Mouse (Mus musculus) hindbrain, embryonic 13.5 days (tissue): Measurements from ENCODE around the gene Sestd1. TPM values are rescaled to one million over a fixed set of nuclear protein-coding genes. Genes with fewer than 3 reads are reported as not detected.

Source experiments
- ATAC-seq: fragments of 200-750 bp; cut with Nextera tagmentation; 2 replicates; pipeline ENCODE4 v1.8.0; 2017; ENCODE audit warnings: moderate TSS enrichment; ENCODE audit not compliant: low FRiP score
- H3K27ac ChIP-seq: fragments of 300-500 bp; sonication (generic); 2 replicates; pipeline ENCODE4 v1.5.1; 2015; ENCODE audit warnings: inconsistent platforms, mild to moderate bottlenecking, moderate library complexity
- H3K27me3 ChIP-seq: fragments of 300-500 bp; sonication (generic); 2 replicates; pipeline ENCODE4 v1.6.1; 2015; ENCODE audit warnings: mild to moderate bottlenecking, inconsistent platforms
- H3K36me3 ChIP-seq: fragments of 300-500 bp; sonication (generic); 2 replicates; pipeline ENCODE4 v1.6.1; 2015; ENCODE audit warnings: mild to moderate bottlenecking, inconsistent platforms
- H3K4me1 ChIP-seq: fragments of 300-500 bp; sonication (generic); replicated peaks from 2 replicates; pipeline ENCODE4 v1.6.1; 2015; ENCODE audit warnings: inconsistent platforms
- H3K4me2 ChIP-seq: fragments of 300-500 bp; sonication (generic); 2 replicates; pipeline ENCODE4 v1.6.1; 2015; ENCODE audit warnings: inconsistent platforms, mild to moderate bottlenecking, moderate library complexity
- H3K4me3 ChIP-seq: fragments of 300-500 bp; sonication (generic); 2 replicates; pipeline ENCODE4 v1.5.1; 2015; ENCODE audit warnings: mild to moderate bottlenecking, inconsistent platforms
- H3K9ac ChIP-seq: fragments of 300-500 bp; sonication (generic); 2 replicates; pipeline ENCODE4 v1.6.1; 2015; ENCODE audit warnings: mild to moderate bottlenecking, inconsistent platforms
- H3K9me3 ChIP-seq: fragments of 300-500 bp; sonication (generic); 2 replicates; pipeline ENCODE4 v1.6.1; 2016; ENCODE audit warnings: inconsistent platforms
- WGBS: fragments of 180-500 bp; shearing (Covaris S2); methylation state at CpG from one replicate; pipeline ENCODE4 v1.1.7; 2015; 5-methylcytosine and 5-hydroxymethylcytosine counted together
- polyA plus RNA-seq: library from polyadenylated mRNA; unstranded; fragments of >200 nt; fragmentation: Nextera tagmentation; extraction: Ambion mirVana; gene quantifications from 2 replicates; pipeline ENCODE4 v1.2.1, GENCODE M21; 2015

Sestd1 gene
- polyA plus RNA-seq, 1 experiment from 2014 or later = 27.8 TPM

DNA sequence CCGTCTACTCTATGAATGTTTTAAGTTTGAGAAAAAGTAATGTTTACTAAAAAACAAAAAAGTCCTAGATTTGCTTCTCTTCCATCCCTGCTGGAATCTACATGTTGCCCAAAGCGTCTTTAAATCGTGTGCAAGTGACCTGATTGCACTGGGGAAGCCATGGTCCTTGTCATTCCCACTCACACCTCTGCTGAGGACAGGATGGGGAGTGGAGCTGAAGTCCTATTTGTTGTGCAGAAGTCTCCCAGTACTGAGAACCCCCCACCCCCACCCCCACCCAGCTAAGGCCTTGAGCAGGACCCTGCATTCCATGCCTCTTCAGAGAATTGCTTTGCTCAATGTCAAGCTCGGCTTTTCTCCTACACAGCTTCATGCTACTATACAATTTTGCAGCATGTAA is 111.2 kb downstream of the Sestd1 start:
- H3K27me3 ChIP-seq = 0 out of 2 replicates have a peak, but pooled peaks cover 4% of the 10 kb centered on the region
- ATAC-seq = no peak
- H3K27ac ChIP-seq = no peak overlapping the region
- H3K9ac ChIP-seq = no peak overlapping the region
- no peaks in the 10 kb centered on the region for H3K9me3 ChIP-seq
- no peak overlapping the region for H3K4me3 ChIP-seq
- peaks cover 37% of the 10 kb centered on the region for H3K4me1 ChIP-seq
- H3K4me2 ChIP-seq = no peak overlapping the region
- WGBS = 88% methylated on average over 4 of the region's 4 CpGs
- H3K36me3 ChIP-seq = no peaks in the 10 kb centered on the region

GRCm38 (mm10) chr2:77168781-77169180 is 111.6 kb downstream of the Sestd1 start:
- Histone ChIP-seq H3K4me2 (no peak overlapping the region), H3K9ac (no peak overlapping the region), H3K4me3 (no peak overlapping the region), H3K27me3 (0 out of 2 replicates have a peak, but pooled peaks cover 4% of the 10 kb centered on the region), H3K9me3 (no peaks in the 10 kb centered on the region), H3K36me3 (no peaks in the 10 kb centered on the region), H3K27ac (no peak overlapping the region), H3K4me1 (peaks cover 32% of the 10 kb centered on the region)
- 93% methylated on average over 7 of the region's 7 CpGs for WGBS
- no peak for ATAC-seq

- H3K9ac ChIP-seq = no peak overlapping the region
- 87% methylated on average over 13 of the region's 13 CpGs for WGBS
- H3K9me3 ChIP-seq = no peaks in the 10 kb centered on the region
- no peak overlapping the region for H3K27ac ChIP-seq
- ATAC-seq = no peak
- H3K4me2 ChIP-seq = no peak overlapping the region
- H3K4me1 ChIP-seq = peaks cover 28% of the 10 kb centered on the region
- H3K36me3 ChIP-seq = no peaks in the 10 kb centered on the region
- H3K27me3 ChIP-seq = 0 out of 2 replicates have a peak, but pooled peaks cover 4% of the 10 kb centered on the region
- H3K4me3 ChIP-seq = no peak overlapping the region
These were observed 112.2 kb downstream of the Sestd1 start for GRCm38 (mm10) chr2:77168081-77168685.

DNA sequence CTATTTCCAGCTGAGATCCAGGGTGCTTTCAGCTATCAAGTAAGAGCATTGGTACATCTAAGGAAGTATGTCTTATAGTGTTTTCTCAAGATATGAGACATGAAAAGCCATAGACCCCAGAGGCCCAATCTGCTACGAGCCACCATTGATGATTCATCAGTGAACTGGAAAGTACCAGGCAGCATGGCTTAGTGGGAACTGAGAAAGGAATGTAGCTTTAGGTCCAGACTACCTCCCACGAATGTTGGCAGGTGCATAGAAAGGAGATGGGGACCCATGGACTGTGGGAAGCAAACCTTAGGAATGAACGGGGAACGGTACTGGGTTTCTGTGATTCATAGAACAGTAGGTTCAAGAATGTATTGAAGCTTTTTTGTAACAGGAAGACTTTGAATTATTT is 114.0 kb downstream of the Sestd1 start:
- Histone ChIP-seq H3K4me3 (no peak overlapping the region), H3K4me2 (no peak overlapping the region), H3K9ac (no peak overlapping the region), H3K9me3 (no peaks in the 10 kb centered on the region), H3K36me3 (no peaks in the 10 kb centered on the region), H3K4me1 (peaks cover 17% of the 10 kb centered on the region), H3K27me3 (0 out of 2 replicates have a peak, but pooled peaks cover 4% of the 10 kb centered on the region), H3K27ac (no peak overlapping the region)
- ATAC-seq = no peak
- WGBS = 85% methylated on average over 4 of the region's 4 CpGs

DNA sequence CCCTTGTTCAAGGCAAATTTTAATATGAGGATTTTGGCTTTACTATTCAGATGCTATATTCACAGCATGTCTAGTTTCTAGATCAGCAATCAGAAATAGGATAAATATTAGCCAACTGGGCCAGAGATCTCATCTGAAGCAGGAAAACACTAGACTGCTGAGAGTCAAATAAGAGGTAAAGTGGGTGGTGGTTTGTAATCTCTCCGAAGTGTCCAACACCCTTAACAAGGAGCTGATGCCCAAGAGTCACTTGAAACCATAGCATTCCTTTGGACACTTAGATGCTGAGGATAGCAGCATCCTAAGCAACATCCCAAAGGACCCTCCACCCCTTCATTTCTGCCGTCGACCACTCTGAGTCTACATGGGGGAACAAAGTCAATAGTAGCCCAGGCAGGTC is 115.7 kb downstream of the Sestd1 start:
- no peaks in the 10 kb centered on the region for H3K9me3 ChIP-seq
- ATAC-seq = no peak
- H3K9ac ChIP-seq = no peak overlapping the region
- 86% methylated on average over 3 of the region's 3 CpGs for WGBS
- H3K4me2 ChIP-seq = no peak overlapping the region
- no peak overlapping the region for H3K27ac ChIP-seq
- H3K36me3 ChIP-seq = no peaks in the 10 kb centered on the region
- 0 out of 2 replicates have a peak, but pooled peaks cover 4% of the 10 kb centered on the region for H3K27me3 ChIP-seq
- peaks cover under 1% of the 10 kb centered on the region for H3K4me1 ChIP-seq
- H3K4me3 ChIP-seq = no peak overlapping the region

DNA sequence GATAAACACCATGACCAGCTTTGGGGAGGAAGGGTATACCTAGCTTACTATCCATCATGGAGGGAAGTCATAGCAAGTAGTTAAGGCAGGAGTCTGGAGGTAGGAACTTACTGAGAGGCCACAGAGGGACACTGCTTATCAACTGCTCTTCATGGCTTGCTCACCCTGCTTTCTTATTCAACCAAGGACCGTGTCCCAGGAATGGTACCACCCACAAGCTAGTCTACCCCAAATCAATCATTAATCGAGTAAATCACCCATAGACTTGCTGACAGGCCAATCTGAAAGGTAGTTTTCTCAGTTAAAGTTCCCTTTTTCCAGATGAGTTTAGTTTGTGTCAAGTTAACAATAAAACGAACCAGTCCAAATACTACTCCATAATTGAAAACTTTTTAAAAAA is 117.0 kb downstream of the Sestd1 start:
- no peaks in the 10 kb centered on the region for H3K4me1 ChIP-seq
- WGBS = 83% methylated on average over 3 of the region's 3 CpGs
- no peak overlapping the region for H3K9ac ChIP-seq
- no peak overlapping the region for H3K4me3 ChIP-seq
- no peaks in the 10 kb centered on the region for H3K9me3 ChIP-seq
- H3K27me3 ChIP-seq = no peaks in the 10 kb centered on the region
- ATAC-seq = no peak
- H3K4me2 ChIP-seq = no peak overlapping the region
- no peak overlapping the region for H3K27ac ChIP-seq
- H3K36me3 ChIP-seq = no peaks in the 10 kb centered on the region

DNA sequence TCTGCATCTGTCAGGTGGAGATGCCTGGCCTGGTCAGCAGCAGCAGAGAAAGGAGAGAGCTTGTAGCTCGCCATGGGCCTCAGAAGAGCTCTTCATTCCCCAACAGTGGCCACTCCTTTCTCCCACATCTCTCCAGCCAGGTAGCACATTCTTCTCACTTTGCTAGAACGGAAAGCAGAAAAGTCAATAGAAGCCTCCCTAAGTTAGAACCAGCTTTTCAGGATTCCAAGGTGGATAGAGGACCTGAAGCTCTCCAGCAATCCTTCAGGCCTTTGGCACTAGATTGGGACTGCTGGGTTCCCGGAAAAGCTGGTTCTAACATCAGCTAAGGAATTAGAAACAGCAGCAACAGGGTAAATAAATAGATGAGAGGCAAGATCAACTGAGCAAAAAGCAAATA is 118.3 kb downstream of the Sestd1 start:
- Histone ChIP-seq H3K9ac (no peak overlapping the region), H3K27ac (no peak overlapping the region), H3K4me2 (no peak overlapping the region), H3K27me3 (no peaks in the 10 kb centered on the region), H3K4me1 (no peaks in the 10 kb centered on the region), H3K36me3 (no peaks in the 10 kb centered on the region), H3K9me3 (no peaks in the 10 kb centered on the region), H3K4me3 (no peak overlapping the region)
- WGBS = 95% methylated on average over 3 of the region's 3 CpGs
- no peak for ATAC-seq

DNA sequence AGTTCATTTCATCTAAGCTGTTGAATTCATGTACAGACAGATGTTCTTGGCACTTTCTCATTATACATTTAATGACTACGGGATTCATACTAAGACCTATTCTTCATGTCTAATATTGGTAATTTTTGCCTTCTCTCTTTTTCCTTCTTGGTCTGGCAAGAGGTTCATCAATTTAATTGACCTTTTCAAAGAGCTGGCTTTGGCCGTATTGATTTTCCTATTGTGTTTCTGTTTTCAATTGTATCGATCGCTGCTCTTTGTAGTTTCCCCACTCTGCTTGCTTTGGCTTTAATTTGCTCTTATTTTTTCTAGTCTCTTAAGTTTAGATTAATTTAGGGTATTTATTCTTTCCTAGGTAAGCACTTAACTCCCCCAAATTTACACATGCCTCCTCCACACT is 122.8 kb downstream of the Sestd1 start:
- H3K36me3 ChIP-seq = no peaks in the 10 kb centered on the region
- H3K4me3 ChIP-seq = no peak overlapping the region
- no peaks in the 10 kb centered on the region for H3K27me3 ChIP-seq
- no peak for ATAC-seq
- WGBS = 93% methylated on average over 4 of the region's 4 CpGs
- H3K4me2 ChIP-seq = no peak overlapping the region
- no peaks in the 10 kb centered on the region for H3K4me1 ChIP-seq
- H3K9ac ChIP-seq = no peak overlapping the region
- no peaks in the 10 kb centered on the region; the same call in 1 of the 2 replicates for H3K9me3 ChIP-seq
- no peak overlapping the region for H3K27ac ChIP-seq

GRCm38 (mm10) chr2:77154080-77154479 is 126.3 kb downstream of the Sestd1 start:
- no peaks in the 10 kb centered on the region; the same call in 1 of the 2 replicates for H3K9me3 ChIP-seq
- 69% methylated on average over 4 of the region's 4 CpGs for WGBS
- peaks cover 7% of the 10 kb centered on the region for H3K4me1 ChIP-seq
- no peak overlapping the region for H3K4me2 ChIP-seq
- H3K36me3 ChIP-seq = no peaks in the 10 kb centered on the region
- H3K4me3 ChIP-seq = no peak overlapping the region
- no peak for ATAC-seq
- H3K27ac ChIP-seq = no peak overlapping the region
- H3K27me3 ChIP-seq = no peaks in the 10 kb centered on the region
- H3K9ac ChIP-seq = no peak overlapping the region

DNA sequence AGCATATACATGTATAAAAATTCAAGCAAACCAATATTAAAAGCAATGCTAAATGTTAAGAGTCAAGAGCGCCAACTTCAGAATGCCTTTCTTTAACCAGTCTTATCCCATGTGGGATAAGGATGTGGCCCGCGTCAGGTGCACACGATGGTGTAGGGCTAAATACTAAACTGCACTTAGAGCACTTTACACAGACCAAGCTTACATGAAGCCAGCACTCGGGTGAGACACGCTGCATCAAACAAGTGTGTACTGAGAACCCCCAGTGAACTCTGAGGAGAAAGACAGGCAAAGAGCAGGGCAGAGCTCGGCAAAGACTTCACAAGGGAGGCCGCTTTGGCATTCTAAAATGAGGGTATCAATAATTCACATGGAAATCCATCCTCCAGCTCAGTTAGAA is 129.1 kb downstream of the Sestd1 start:
- Histone ChIP-seq H3K27me3 (no peaks in the 10 kb centered on the region), H3K27ac (no peak overlapping the region), H3K36me3 (no peaks in the 10 kb centered on the region), H3K4me2 (no peak overlapping the region), H3K4me1 (peaks cover 14% of the 10 kb centered on the region), H3K4me3 (no peak overlapping the region), H3K9ac (no peak overlapping the region), H3K9me3 (no peaks in the 10 kb centered on the region; the same call in 1 of the 2 replicates)
- WGBS = 87% methylated on average over 8 of the region's 8 CpGs
- ATAC-seq = no peak

DNA sequence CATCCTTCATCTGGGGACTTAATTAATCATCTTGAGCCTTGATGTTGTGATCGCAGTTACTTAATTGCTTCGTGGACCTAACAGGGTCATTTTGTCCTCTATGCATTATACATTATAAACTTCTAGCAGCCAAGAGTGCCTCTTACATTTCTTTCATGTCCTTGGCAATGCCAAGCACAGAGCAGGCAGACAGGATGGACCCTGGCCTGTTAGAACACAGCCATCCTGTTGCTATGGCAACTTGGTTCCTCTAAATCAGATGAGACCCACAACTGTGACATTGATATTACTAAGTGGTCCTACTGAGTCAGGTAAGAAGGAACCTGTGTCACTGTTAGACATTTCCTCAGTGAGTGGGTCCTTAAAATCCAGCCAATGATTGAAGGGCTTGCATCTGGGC is 130.8 kb downstream of the Sestd1 start:
- Histone ChIP-seq H3K27me3 (no peaks in the 10 kb centered on the region), H3K4me1 (peaks cover 14% of the 10 kb centered on the region), H3K9me3 (no peaks in the 10 kb centered on the region), H3K4me2 (no peak overlapping the region), H3K9ac (no peak overlapping the region), H3K36me3 (no peaks in the 10 kb centered on the region), H3K4me3 (no peak overlapping the region), H3K27ac (no peak overlapping the region)
- no peak for ATAC-seq
- WGBS = 61% methylated on average over 2 of the region's 2 CpGs

DNA sequence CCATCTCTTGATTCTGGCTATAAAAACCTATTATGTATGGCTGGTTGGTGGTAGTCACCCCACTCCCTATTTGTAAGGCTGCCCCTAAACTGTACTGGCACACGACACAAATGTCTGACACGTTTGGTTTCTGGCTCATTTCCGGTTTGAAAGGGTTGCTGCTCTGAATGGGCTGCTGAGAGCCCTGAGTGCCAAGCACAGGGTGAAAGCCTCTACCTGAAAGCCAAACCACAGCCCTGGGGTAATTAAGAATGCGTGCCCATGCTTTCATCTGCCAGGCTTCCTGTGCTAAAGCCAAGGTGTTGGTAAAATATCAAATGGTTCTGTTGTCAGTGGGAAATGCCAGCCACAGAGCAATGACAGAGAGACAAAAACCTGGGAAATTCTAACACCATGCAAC is 132.2 kb downstream of the Sestd1 start:
- H3K4me3 ChIP-seq = no peak overlapping the region
- H3K4me1 ChIP-seq = peaks cover 14% of the 10 kb centered on the region
- no peaks in the 10 kb centered on the region for H3K9me3 ChIP-seq
- H3K4me2 ChIP-seq = no peak overlapping the region
- no peaks in the 10 kb centered on the region for H3K36me3 ChIP-seq
- H3K27ac ChIP-seq = no peak overlapping the region
- WGBS = 57% methylated on average over 4 of the region's 4 CpGs
- H3K9ac ChIP-seq = no peak overlapping the region
- no peak for ATAC-seq
- no peaks in the 10 kb centered on the region for H3K27me3 ChIP-seq

- Histone ChIP-seq H3K4me1 (peaks cover 16% of the 10 kb centered on the region), H3K36me3 (no peaks in the 10 kb centered on the region), H3K27ac (no peak overlapping the region), H3K27me3 (no peaks in the 10 kb centered on the region), H3K4me3 (no peak overlapping the region), H3K9ac (no peak overlapping the region), H3K9me3 (no peaks in the 10 kb centered on the region), H3K4me2 (no peak overlapping the region)
- 74% methylated on average over 2 of the region's 2 CpGs for WGBS
- no peak for ATAC-seq
These were observed 133.4 kb downstream of the Sestd1 start for GRCm38 (mm10) chr2:77146968-77147367.
